Mouse (Mus musculus): ENCODE measurements around the gene Abcb9.

DNA sequence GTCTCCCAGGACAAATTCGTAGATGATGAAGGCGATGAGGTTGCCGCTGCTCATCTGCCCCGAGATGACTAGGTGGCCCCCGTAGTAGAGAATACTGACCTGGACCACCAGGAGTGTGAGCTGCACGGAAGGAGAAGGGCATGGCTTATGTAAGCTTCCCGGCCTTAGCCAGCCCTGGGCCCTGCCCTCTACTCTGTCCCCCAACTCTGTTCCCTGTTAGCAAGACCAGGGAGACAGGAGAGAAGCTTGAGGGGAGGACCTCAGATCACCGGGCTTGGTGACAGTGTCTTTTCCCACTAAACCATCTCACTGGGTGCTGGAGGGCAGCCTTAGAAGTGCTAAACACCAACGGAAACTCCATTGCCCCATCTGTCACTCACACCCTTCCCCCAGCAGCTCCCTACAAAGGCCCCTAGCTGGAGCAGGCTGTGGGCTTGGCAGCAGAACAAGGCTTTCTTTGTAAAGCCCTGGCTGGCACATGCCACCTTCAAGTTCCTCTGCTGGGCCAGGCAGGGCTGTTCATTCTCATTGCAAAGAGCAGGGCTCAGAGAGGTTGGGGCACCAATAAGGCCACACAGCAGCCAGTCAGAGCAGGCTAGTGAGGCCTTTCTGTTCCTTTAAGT, 16.7 kb downstream of the Abcb9 start:
- TF ChIP-seq CTCF (IDR thresholded peaks at IDR 0.05; ENCODE audit: control insufficient read depth, insufficient read depth, insufficient read length) (no peak), MYOG (IDR thresholded peaks at IDR 0.05; ENCODE audit: control insufficient read depth, extremely low read depth, insufficient read length) (no peak)

Data from C2C12 (cell line).